Mouse (Mus musculus) 3134 (cell line): ENCODE data around the gene Gm28230.

Experiments
- DNase-seq: peaks from one replicate; pipeline ENCODE4 v3.0.0-alpha.2; 2011; ENCODE audit warnings: low spot score; ENCODE audit not compliant: insufficient read length; ENCODE audit errors: extremely low read depth

The Gm28230 gene

DNA sequence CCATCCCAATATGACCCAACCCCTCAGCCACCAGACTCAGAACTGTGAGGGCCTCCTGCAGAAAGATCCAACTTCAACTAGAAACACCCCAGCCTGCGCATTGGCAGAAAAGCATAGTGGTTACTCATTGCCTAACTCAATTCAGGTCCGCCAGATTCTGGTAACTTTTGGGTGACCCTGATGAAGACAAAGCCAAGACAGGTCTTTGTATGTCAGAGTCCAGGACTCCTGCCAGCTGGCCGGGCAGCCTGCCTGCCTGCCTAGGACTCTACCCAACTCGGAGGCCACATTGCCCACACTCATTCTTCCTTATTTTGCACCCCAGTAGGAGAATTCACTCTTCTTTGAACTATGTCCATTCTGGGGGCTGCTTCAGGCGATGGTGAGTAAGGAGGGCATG, at the start of gene Gm28230:
Gene Gm28230 (plus strand): TSS at position 178 of the 400 bp plus-strand sequence.
- DNase-seq: no peak

DNA sequence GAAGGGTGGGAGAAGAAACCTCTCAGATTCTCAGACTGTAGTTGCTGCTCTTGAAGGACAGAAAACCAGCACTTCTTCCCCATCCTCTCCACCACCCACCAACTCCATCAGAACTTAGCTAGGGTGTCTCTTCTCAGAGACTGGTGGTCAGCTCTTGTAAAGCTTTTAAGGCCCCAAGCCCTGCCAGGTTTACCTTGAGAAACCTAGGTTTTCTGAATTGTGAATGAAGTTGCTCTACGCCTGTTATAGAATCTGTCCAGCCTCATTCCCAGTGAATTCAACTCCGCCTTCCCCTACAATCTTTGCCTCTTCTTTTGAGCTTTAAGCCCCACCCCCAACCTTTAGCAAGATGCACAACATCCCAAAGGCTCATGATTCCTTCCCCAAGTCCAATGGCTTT, 49.4 kb upstream of the Gm28230 start:
- no peak for DNase-seq

DNA sequence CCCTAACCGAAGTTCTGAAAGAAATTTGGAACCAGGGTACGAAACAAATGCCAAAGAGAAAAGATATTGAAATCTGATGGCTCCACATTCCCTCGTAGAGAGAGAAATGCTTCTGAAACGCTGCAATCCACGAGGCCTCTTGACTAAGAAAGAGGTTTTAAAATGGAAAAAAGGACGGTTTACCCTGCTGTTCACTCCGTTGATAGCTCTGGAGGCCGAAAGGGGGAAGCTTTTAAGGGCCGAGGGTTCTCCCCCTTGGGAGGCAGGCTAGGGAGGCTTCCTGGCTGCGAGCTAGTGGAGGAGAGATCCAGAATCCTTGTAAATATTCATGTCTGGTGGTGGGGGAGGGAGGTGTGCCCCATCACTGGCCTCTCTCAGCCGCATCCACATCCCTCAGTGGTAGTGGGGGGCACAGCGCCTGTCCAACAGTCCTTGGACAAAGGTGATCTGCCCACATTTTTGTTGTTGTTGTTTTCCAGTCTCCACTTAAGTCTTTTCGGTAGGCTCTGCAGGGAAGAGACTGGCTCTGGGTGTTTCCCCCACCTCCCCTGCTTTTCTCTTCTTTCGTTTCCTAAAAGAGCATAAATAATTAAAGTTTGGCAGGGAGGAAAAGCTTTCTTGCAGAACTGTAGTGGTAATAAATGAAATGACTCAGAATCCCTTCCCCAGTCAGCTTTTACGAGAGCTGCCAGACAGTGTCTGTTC, 47.5 kb upstream of the Gm28230 start, which contains the start of gene Hoxd11:
Gene Hoxd11 (plus strand): TSS at position 667 of the 705 bp plus-strand sequence.
- no peak for DNase-seq

DNA sequence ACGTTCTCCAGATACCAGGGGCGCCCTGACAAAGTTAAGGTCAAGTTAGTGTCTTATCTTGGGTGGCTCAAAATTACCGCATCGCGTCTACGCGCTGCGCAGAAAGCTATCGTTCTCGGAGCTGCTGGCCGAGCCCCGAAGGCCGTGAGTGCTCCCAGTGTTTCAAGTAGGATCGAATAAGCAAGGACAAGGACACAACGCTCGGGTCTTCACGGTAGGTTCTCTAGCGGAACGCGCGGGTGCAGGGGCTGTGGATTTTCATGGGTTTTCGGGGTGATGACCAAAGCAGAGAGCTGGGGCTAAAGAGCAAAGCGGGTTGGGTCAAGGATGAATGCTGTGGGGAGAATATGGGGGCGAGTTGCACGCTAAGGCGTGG, 46.9 kb upstream of the Gm28230 start:
- no peak for DNase-seq

DNA sequence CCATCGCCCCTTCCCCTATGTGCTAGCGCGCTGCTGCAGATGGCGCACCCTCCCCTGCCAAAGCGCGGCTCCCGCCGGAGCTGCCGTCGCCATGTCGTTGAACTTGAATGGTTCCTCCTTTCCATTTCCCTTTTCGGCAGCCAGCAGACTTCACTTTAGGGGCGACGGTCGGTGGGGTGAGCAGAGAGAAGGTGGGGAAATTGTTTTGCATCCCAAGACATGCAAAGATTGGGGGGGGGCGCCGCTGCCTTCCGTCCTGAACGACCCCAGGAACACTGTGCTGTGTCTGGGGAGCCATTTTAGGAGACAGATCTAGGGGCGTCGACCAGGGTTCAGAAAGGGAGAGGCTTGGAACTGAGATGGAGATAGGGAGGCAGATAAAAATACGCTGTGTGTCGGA, 46.5 kb upstream of the Gm28230 start:
- no peak for DNase-seq

DNA sequence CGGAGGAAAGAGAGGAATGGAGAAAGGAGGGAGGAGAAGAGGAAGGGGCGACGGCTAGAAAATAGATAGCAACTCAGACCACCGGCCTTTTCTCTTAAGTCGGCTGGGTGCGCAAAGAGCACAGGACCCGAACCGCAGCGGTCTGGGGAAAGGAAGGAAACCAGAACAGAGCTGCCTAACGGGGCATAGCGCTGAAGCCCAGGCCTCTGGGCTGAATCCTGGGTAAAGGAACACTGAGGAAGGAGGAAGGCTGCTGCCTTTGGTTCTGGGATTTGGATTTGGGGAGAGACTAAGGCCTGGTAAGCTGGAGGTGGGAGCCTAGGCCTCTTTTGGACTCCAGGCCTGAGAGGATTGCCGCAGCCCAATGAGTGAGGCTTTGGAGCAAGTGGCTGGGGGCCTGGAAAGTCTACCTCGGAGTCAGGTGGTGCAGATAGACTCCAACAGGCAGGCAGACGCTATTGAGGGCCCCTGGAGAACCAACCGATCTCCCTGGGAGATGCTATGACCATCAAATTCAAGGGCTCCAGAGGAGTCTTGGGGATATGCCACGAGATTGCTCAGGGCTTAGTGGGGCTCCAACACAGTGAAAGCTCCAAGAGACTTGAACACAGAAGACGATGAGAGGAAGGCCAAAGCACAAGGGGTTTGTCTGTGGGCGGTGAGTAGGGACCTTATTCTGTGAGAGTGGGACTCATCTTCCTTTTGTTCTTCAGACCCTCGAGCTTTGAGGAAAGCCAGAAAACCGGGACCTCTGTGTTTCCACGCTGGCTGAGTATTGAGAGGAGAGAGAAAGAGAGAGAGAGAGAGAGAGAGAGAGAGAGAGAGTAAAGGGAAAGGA, 45.7 kb upstream of the Gm28230 start:
- DNase-seq: no peak

DNA sequence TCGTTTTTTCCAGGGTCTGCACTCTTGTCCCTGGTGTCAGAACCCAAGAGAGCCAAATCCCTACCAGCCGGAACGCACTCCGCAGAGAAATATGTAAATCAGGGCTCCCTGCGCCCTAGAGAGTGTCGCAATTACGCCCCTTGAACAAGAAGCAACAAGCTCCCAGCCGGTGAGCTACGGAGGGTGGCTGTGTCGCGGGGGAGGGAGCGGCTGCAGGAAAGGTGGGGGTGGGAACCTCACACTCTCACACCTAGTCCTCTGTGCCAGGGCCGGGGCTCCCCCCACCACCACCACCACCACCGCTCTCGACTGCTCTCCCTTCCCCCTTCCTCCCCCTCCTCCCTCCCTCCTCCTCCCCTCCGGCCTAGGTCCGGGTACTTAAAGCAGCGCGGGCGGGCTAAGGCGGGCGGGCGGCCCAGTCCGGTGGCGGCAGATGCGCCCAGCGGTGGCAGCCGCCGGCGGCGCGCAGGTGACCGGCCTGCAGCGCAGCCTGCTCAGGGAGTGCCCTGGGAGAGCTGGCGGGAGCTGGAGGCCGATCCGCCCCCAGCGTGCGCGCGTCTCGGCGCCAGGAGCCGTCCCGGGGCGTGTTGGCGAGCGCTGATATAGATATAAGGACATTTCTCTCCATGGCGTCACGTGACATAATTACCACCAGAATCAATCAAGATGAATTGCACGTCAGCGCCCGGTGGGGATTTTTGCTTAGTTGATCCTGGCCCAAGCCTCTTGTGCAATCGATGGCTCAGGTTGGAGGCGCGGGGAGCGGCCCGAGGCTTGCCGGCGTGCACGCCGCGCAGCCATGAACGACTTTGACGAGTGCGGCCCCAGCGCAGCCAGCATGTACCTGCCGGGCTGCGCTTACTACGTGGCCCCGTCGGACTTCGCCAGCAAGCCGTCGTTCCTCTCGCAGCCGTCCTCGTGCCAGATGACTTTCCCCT, 44.7 kb upstream of the Gm28230 start:
- no peak for DNase-seq

DNA sequence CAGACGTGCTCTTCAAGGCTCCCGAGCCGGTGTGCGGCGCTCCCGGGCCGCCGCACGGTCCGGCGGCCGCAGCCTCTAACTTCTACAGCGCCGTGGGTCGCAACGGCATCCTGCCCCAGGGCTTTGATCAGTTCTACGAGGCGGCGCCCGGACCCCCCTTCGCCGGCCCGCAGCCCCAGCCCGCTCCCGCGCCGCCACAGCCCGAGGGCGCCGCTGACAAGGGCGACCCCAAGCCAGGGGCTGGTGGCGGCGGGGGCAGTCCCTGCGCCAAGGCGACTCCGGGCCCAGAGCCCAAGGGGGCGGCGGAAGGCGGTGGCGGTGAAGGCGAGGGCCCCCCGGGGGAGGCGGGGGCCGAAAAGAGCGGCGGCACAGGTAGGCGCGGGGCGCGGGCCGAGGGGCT, 43.7 kb upstream of the Gm28230 start:
- DNase-seq: no peak

DNA sequence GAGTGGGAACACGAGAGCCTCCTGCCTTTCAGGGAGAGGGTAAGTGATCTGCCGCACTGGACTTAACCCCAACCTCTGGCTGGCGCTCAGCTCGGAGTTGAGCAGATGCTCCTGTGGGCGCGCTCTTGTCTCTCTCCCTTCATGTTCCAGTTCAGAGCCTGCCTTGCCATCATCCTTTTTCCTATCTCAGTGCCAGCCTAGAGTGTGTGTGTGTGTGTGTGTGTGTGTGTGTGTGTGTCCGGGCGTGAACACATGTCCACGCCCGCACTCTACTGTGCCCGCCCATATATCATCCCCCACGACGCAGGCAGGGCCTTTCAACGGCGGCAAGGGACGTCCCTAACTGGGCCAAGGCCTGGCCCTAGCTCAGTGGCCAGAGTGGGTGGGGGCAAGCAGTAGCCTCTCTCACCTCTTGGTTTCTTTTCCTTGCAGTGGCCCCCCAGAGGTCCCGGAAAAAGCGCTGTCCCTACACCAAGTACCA, 43.0 kb upstream of the Gm28230 start:
- no peak for DNase-seq

DNA sequence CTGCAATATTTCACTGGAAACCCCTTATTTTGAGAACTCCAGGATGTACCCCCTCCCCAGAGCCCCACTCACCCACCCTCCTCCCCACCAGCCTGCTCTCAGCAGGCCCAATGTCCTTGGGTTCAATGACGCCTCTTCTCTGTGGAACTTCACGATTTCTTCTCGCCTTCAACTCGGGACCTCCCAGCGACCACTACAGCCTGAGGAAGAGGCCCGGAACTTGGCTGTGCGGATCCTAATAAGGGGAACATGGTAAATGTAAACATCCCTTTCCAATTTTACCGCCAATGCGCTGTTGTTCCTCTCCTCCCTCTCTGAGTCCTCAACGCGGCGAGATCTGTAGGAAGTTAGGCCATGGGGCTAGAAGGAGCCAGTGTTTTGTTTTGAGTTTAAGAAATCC, 42.4 kb upstream of the Gm28230 start:
- DNase-seq: no peak

DNA sequence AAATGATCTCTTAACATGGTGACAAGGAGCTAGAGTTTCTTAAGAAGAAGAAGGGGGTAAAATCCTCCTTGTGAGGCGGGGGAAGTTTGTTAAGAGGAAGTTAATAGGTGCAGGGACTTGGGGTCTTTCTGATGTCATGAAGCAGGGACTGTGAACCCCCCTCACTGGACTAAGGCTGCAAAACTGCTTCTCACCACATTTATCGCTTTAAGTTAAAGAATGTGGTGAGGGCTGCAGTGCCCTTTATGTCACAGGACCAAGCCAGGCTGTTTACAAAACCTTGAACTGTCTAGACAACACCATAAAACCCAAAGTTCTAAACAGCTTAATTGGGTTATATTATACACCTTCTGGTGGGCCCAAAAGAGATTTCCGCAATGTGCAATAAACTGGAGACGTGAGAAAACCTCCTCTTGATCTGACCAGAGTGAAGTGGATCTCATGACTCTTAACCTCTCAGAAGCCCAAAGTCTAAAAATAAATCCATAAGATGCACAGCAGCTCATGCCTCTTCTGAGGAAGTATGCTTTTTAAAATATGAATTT, 41.4 kb upstream of the Gm28230 start:
- no peak for DNase-seq

DNA sequence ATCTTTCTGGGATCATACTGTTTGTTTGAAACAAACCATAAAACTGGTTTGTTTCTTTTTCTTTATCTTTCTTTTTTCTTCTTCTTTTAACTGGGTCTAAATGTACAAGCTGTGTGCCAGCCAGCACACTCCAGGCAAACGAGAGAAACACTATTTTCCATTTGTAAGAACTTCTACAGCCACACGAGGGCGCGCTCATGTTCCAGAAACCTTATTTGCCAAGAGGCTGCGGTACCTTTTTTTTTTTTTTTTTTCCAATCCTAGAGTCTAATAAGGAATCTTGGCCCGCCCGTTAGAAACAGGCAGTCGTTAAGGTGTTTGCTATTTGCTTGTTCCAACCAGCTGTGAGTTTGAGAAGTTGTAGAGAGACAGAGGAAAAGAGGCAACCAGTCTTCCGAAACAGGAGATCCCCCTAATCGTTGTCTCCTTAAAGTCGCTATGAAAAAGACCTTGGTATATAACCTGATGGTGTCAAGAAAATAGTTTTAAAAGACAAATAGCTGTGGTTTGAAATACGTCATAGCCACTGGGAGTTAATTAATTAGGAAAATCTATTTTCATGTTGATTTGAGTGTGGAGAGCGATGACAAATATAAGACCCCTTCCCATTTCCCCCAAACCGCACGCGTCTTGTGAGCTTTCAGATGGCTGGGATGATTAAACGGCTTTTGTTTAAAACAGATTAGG, 40.1 kb upstream of the Gm28230 start:
- no peak for DNase-seq

DNA sequence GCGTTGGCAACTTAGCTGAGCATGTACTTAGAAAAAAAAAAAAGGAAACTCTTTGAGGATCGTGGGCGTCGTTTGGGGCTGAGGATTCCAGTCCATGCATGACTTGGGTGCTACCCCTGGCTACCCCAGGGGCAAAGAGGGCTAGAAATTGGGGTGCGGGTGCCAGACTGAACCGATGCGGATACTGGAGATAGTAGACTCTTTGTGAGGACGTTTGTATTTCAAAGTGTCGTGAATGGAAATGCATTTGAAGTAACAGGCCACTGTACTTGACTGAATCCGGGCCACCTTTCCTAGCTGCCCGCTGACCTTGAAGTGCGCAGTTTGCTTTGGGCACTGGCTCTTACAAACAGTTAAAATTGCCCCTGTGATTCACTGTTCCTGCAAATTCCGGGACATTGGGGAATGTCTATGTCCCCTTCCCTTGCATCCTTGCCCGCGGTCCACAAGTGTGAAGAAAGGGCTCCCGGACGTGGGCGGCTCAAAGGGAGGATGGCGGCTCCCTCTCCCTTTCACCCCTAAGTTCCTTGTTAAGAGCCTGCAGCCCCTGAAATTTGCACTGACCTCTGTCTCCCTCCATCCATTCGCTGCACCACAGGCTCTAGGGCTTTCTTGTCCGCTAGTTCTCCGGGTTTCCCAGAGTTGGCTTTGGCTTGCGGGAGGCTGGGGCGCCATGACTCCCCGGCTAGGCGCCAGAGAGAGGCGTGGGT, 39.4 kb upstream of the Gm28230 start:
- no peak for DNase-seq

DNA sequence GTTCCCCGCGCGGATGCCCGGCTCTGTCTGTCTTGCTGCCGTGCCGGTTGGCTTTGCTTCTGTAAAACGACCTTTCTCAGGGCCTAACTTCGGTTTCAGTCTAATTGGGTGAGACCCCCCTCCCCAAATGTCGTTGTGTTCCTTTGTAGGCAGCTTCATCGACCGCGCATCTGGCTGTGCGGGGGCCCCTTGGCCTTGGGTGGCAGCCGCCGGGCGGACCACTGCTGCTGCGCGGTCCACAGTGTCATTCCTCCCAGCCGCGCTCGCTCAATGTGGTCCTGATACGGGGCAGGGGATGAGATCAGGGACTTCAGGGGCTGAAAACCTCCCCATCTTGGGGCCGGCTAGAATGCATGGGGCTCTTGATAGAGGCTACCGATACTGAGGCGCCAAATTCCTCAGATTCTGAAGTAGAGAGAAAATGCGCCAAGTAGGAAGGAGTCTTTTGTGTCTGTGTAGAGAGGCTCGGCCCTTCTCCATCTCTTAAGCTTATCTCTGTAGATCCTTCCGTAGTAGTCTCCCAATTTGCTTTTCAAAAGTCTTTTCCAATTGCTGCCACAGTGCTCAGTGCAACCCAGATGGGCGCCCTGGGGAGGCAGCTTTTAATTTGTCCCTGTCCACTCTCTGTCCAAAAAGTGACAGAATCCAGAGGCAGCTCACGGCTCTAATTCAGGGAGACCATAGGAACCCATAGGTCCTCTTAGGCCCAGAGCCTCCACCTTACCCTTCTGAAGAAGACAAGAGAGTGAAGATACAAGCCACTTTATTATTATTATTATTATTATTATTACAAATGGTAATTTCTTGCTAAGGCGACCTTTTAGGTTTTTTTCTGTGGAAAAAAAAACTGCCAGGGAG, 38.6 kb upstream of the Gm28230 start:
- no peak for DNase-seq

DNA sequence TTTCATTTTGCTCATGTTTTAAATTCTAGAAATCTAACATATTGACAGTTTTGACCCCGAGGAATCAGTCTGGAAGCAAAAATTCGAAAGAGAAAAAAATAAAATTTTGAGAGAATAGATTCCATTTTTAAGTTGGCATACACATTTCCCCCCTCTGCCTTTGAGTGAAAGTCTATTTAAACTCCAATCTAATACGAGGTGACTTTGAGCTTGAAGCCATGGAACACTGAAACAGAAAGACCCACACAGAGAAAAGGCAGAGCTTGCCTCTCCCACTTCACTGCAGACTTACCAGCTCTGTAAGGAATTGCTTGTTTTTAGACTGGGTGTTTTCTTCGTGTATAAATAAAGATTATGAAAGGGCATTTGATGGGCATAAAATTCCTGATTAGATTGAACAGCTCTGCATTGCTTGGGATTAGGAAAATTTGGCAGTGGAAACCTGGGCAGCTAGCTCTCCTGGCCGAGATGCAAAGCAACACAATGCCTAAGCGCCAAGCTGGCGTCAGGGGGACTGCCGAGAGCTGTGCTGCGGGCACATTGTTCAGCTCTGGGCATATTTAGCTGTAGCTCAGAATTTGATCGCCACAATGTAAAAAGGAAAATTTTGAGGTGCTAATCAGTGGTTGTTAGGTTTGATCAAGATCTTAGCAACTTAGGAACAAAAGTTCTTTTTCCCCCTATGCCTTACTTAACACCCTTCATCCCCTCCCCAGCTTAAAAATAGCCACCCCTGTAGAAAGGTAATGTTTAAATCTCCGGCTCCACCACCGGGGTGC, 37.5 kb upstream of the Gm28230 start:
- no peak for DNase-seq

DNA sequence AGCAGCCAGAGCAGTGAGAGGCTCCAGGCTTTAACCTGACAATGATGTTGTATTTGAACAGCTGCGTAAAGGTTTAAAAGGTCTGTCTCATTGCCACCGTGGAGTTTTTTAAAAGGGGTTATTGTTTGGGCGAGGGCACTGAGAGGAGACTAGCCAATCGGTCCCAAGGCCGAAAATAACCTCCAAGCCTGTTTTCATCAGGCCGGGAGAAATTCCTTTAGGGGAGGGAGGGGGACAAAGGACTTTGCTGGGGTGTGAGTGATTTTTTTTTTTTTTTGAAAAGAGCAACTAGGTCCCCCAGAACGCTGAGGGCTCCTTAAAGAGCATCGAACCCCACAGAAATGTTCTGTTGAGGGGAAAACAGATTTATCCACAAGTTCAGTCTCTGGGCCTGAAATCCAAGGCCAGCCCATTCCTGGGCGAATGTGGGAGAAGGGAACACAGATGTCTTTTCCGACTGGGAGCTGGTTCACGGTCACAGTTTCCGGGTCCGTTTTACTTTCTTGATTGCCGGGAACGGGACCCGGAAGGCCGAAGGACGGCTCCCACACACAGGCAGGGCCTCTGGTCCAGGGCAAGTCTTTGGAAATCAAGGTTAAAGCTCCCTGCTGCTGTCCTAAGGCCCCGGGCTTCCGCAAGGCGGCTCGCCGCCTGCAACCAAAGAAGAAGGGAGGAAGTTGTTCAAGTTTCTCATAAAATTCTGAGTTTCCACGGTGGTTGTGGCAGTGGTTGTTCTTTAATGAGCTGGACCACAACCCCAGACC, 36.8 kb upstream of the Gm28230 start:
- DNase-seq: no peak

DNA sequence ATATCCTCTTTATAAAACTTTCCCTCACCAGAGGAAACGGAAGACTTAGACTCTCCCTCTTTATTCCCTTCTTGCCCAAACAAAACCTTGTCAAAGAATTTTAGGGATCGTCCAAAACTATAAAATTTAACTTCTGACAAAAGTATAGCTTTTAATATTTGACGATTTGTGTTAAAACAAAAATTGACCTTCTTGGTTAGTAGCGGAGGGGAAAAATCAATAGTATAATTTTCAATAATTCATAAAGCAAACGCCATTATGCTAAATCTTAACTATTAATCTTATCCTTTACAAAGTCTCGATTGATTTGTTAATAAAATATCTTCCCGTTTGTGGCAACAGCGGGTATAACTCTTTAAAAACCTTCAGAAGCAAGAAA, 36.2 kb upstream of the Gm28230 start:
- DNase-seq: no peak
